Mouse (Mus musculus) liver, embryonic 14.5 days (tissue): ENCODE data around the gene Elmo1. TPM values are rescaled to one million over a fixed set of nuclear protein-coding genes. Genes with fewer than 3 reads are reported as not detected.

Experiments used
- ATAC-seq: fragments of 200-750 bp; cut with Nextera tagmentation; 2 replicates; pipeline ENCODE4 v1.8.0; 2017; ENCODE audit warnings: moderate number of reproducible peaks, mild to moderate bottlenecking, moderate library complexity; ENCODE audit not compliant: insufficient read depth
- DNase-seq, 3 experiments: peaks; one replicate each; pipeline ENCODE4 v3.0.0-alpha.2; 2012 to 2013; ENCODE audit warnings: low read depth in 3 of 3, low spot score in 3 of 3
- H3K27ac ChIP-seq: fragments of 300-500 bp; sonication (generic); 2 replicates; pipeline ENCODE4 v1.5.1; 2014; ENCODE audit warnings: moderate library complexity, mild to moderate bottlenecking, control low read depth, inconsistent platforms
- H3K27me3 ChIP-seq: fragments of 300-500 bp; sonication (generic); 2 replicates; pipeline ENCODE4 v1.6.1; 2014; ENCODE audit warnings: mild to moderate bottlenecking, low read length, moderate library complexity; ENCODE audit not compliant: control insufficient read depth, insufficient read depth
- H3K36me3 ChIP-seq: fragments of 300-500 bp; sonication (generic); replicated peaks from 2 replicates; pipeline ENCODE4 v1.6.1; 2014; ENCODE audit warnings: low read depth; ENCODE audit not compliant: control insufficient read depth, insufficient read depth
- H3K4me1 ChIP-seq, 2 experiments: fragments of 200-500 bp in 1 of 2; fragments of 300-500 bp in 1 of 2; sonication (generic) in 1 of 2; replicated peaks; 2 replicates each; pipeline ENCODE4 v1.6.1; 2012 to 2014; ENCODE audit warnings: antibody characterized with exemption in 1 of 2, inconsistent platforms in 1 of 2, low read length in 1 of 2; ENCODE audit not compliant: control insufficient read depth in 2 of 2, insufficient read depth in 2 of 2
- H3K4me2 ChIP-seq: fragments of 300-500 bp; sonication (generic); 2 replicates; pipeline ENCODE4 v1.6.1; 2014; ENCODE audit warnings: low read depth, mild to moderate bottlenecking, control low read depth, moderate library complexity
- H3K4me3 ChIP-seq, 2 experiments: fragments of 200-500 bp in 1 of 2; fragments of 300-500 bp in 1 of 2; sonication (generic) in 1 of 2; 2 replicates each; pipeline ENCODE4 v1.5.1; 2012 to 2014; ENCODE audit warnings: low read depth in 2 of 2, low read length in 2 of 2, mild to moderate bottlenecking in 2 of 2, control low read depth in 1 of 2, inconsistent platforms in 1 of 2, moderate library complexity in 1 of 2; ENCODE audit not compliant: insufficient read depth in 1 of 2
- H3K9ac ChIP-seq: fragments of 300-500 bp; sonication (generic); replicated peaks from 2 replicates; pipeline ENCODE4 v1.6.1; 2014; ENCODE audit warnings: mild to moderate bottlenecking, control low read depth, moderate library complexity
- H3K9me3 ChIP-seq: fragments of 300-500 bp; sonication (generic); 2 replicates; pipeline ENCODE4 v1.6.1; 2016; ENCODE audit warnings: low read length, mixed read lengths; ENCODE audit not compliant: control insufficient read depth
- CTCF ChIP-seq: IDR thresholded peaks from 2 replicates; pipeline ENCODE4 v1.5.1; 2016; ENCODE audit warnings: antibody characterized with exemption, low read depth, control low read depth
- EP300 ChIP-seq: IDR thresholded peaks from 2 replicates; pipeline ENCODE4 v1.6.1; 2016; ENCODE audit warnings: antibody characterized with exemption, low read depth
- WGBS: fragments of 180-500 bp; shearing (Covaris S2); extraction: QIAGEN DNeasy Blood & Tissue Kit; methylation state at CpG from one replicate; pipeline ENCODE4 v1.1.7; 2014; ENCODE audit not compliant: insufficient replicate concordance; 5-methylcytosine and 5-hydroxymethylcytosine counted together
- polyA plus RNA-seq, 2 experiments: library from polyadenylated mRNA; depleted of rRNA in 1 of 2; stranded (reverse) in 1 of 2; unstranded in 1 of 2; fragments of >200 nt; fragmentation: Nextera tagmentation in 1 of 2; extraction: Ambion mirVana in 1 of 2; gene quantifications; 2 replicates each; pipeline versions ENCODE4 v1.2.1 to v1.2.3; 2012 to 2014

Elmo1 gene
- polyA plus RNA-seq, 2 experiments, result 3.0 to 3.9 TPM

- H3K4me1 ChIP-seq, result peaks cover 0 to 12% of the 10 kb centered on the region in 2 experiments; a peak in 2 of 4 replicates
- WGBS, result 55% methylated on average over 6 of the region's 6 CpGs
- H3K4me3 ChIP-seq, result no peak overlapping the region
- H3K9me3 ChIP-seq, result no peaks in the 10 kb centered on the region
- H3K27ac ChIP-seq, result no peak overlapping the region
- no peak for DNase-seq
- H3K4me2 ChIP-seq, result no peak overlapping the region
- H3K27me3 ChIP-seq, result no peaks in the 10 kb centered on the region
- no peak for ATAC-seq
- no peak overlapping the region for H3K9ac ChIP-seq
- no peaks in the 10 kb centered on the region for H3K36me3 ChIP-seq
- TF ChIP-seq EP300 (no peak), CTCF (no peak)
Measured at GRCm38 (mm10) chr13:20192009-20192584, 101.7 kb downstream of the Elmo1 start.

- no peak for ATAC-seq
- H3K9ac ChIP-seq, result no peak overlapping the region
- H3K36me3 ChIP-seq, result no peaks in the 10 kb centered on the region
- DNase-seq, result no peak
- 48% methylated on average over 2 of the region's 2 CpGs for WGBS
- no peak overlapping the region for H3K4me3 ChIP-seq
- no peak overlapping the region for H3K27ac ChIP-seq
- H3K4me2 ChIP-seq, result no peak overlapping the region
- no peak for TF ChIP-seq EP300
- no peak for TF ChIP-seq CTCF
- H3K27me3 ChIP-seq, result no peaks in the 10 kb centered on the region
- H3K4me1 ChIP-seq, result peaks cover 0 to 4% of the 10 kb centered on the region in 2 experiments; a peak in 1 of 4 replicates
- H3K9me3 ChIP-seq, result no peaks in the 10 kb centered on the region
Measured at GRCm38 (mm10) chr13:20200582-20200981, 110.2 kb downstream of the Elmo1 start.

DNA sequence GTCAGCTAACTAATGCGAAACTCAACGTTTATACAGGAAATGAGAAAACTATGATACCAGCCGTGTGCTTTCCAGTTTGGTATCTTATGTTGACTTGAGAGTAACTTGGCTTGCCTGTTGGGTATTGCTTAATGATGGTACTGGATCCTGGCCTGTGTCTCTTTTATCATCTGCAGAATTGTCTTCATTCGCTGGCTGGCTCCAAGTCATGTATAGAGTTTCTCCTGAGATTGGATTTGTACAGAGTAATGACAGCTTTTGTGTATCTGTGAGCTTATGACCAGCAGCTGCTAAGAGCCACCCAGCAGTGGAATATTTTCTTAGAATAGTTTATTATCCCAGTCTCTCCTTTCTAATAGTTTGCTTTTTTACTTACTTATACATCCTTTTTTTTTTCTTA lies 112.2 kb downstream of the Elmo1 start:
- Histone ChIP-seq H3K4me3 (no peak overlapping the region), H3K4me1 (peaks cover 0 to 5% of the 10 kb centered on the region in 2 experiments; a peak in 1 of 4 replicates), H3K9ac (no peak overlapping the region), H3K27ac (no peak overlapping the region), H3K27me3 (no peaks in the 10 kb centered on the region), H3K9me3 (no peaks in the 10 kb centered on the region), H3K36me3 (no peaks in the 10 kb centered on the region), H3K4me2 (no peak overlapping the region)
- DNase-seq (no peak), ATAC-seq (no peak)
- WGBS, result 66% methylated on average over 4 of the region's 4 CpGs
- TF ChIP-seq EP300, result no peak
- no peak for TF ChIP-seq CTCF

DNA sequence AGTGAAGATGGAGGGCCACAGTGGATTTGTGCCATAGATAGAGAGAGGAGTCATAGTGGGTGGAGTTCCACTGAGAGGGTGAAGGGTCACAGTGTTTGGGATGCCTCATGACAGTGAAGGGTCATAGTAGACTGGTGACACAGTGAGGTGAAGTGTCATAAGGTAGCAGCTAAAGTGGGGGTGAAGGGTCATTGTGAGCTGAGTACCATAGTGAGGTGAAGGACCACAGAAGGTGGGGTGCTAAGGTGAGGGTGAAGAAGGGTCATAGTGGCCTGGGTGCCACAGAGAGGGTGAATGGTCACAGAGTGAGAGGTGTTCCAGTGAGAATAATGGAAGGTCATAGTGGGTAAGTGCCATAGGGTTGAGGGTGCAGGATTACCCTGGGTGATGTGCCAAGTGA lies 113.8 kb downstream of the Elmo1 start:
- TF ChIP-seq EP300 (no peak), CTCF (no peak)
- H3K36me3 ChIP-seq, result no peaks in the 10 kb centered on the region
- ATAC-seq, result no peak
- H3K4me1 ChIP-seq, result 0 out of 4 replicates have a peak, but pooled peaks cover 0 to 2% of the 10 kb centered on the region in 2 experiments
- no peaks in the 10 kb centered on the region for H3K9me3 ChIP-seq
- no peaks in the 10 kb centered on the region for H3K27me3 ChIP-seq
- no peak for DNase-seq
- no peak overlapping the region for H3K9ac ChIP-seq
- no peak overlapping the region for H3K4me2 ChIP-seq
- H3K27ac ChIP-seq, result no peak overlapping the region
- no peak overlapping the region for H3K4me3 ChIP-seq

GRCm38 (mm10) chr13:20205007-20205745 lies 114.8 kb downstream of the Elmo1 start:
- ATAC-seq, result no peak
- no peak overlapping the region for H3K27ac ChIP-seq
- TF ChIP-seq EP300 (no peak), CTCF (no peak)
- no peak overlapping the region for H3K4me2 ChIP-seq
- H3K4me1 ChIP-seq, result 0 out of 4 replicates have a peak, but pooled peaks cover 0 to 2% of the 10 kb centered on the region in 2 experiments
- no peak for DNase-seq
- H3K27me3 ChIP-seq, result no peaks in the 10 kb centered on the region
- no peak overlapping the region for H3K4me3 ChIP-seq
- 69% methylated on average over 12 of the region's 12 CpGs for WGBS
- H3K9ac ChIP-seq, result no peak overlapping the region
- H3K9me3 ChIP-seq, result no peaks in the 10 kb centered on the region
- no peaks in the 10 kb centered on the region for H3K36me3 ChIP-seq
